In genomic region chrX:10871613-10872012, GRCm38 (mm10) we compare ENCODE assay signal across 19 mouse cellular contexts.
DNase-seq lines count a peak whose midpoint lies in the region; ATAC-seq and TF ChIP-seq lines count a peak whose summit lies in the region.
"Had no signal": no experiment of that assay in that cellular context is flagged by ENCODE, and none has a peak within 500 bp of the region (broad histone marks: within the 10 kb centered on the region; RNA-seq: fewer than 3 reads in every experiment).

No protein-coding gene starts in this region.

- H3K27me3 ChIP-seq in liver, adult 2 months (ENCODE audit: control insufficient read depth, insufficient read depth, low read length), result no peaks in the 10 kb centered on the region
- no peaks in the 10 kb centered on the region for H3K27me3 ChIP-seq in liver, embryonic 11.5 days (replicated peaks; ENCODE audit: control insufficient read depth, insufficient read depth, low read length)
- H3K27me3 ChIP-seq: forebrain, embryonic 12.5 days; midbrain, embryonic 12.5 days had no signal

- H3K4me2 ChIP-seq in liver, embryonic 11.5 days, result no peak overlapping the region
- H3K4me2 ChIP-seq: forebrain, embryonic 12.5 days; limb, embryonic 12.5 days; midbrain, embryonic 12.5 days had no signal

- ATAC-seq in liver, embryonic 11.5 days (replicated peaks; ENCODE audit: low FRiP score), result no peak
- no peak for ATAC-seq in CD4-positive, CD25-positive, alpha-beta regulatory T cell, adult 4 months
- ATAC-seq: hindbrain, embryonic 16.5 days; intestine, embryonic 16.5 days had no signal

- TF ChIP-seq POLR2A in liver, adult 2 months (IDR thresholded peaks at IDR 0.05; ENCODE audit: extremely low read depth, insufficient read depth, low read length), result no peak

- DNase-seq in heart, adult 8-10 months (ENCODE audit: low spot score), result peak; percentile 27
- DNase-seq in heart, postnatal 25 days (ENCODE audit: low spot score), result no peak
- DNase-seq in liver, adult 2 months (ENCODE audit: extremely low read depth, low read depth, low spot score), result peak; percentile 14
- no peak for DNase-seq in liver, embryonic 11.5 days (ENCODE audit: low spot score)
- peak; percentile 34 for DNase-seq in lung, postnatal 36 days
- no peak for DNase-seq in embryo, embryonic 9.5 days (ENCODE audit: extremely low spot score)
- DNase-seq: cerebellum, adult 8-10 months; gastrocnemius, postnatal 14 days; right cerebral cortex, adult 18-20 months; thymus, postnatal 25 days had no signal

- intact Hi-C loops in heart, postnatal 25 days (cut with DNase I), result no loop called here

- 66% methylated on average over 4 of the region's 4 CpGs for WGBS in liver, adult 2 months
- WGBS in liver, embryonic 11.5 days, result 54% methylated on average over 4 of the region's 4 CpGs

- no peak overlapping the region for H3K27ac ChIP-seq in liver, adult 2 months (replicated peaks; ENCODE audit: insufficient read depth, low read depth, low read length)
- H3K27ac ChIP-seq in liver, embryonic 11.5 days (ENCODE audit: low read depth, low read length), result no peak overlapping the region
- H3K27ac ChIP-seq: forebrain, embryonic 12.5 days; heart, embryonic 10.5 days; kidney, postnatal 0 days; limb, embryonic 12.5 days; liver, embryonic 14.5 days; midbrain, embryonic 12.5 days had no signal

- no peak overlapping the region for H3K4me3 ChIP-seq in liver, adult 2 months (ENCODE audit: insufficient read depth, low read depth, low read length)
- H3K4me3 ChIP-seq in liver, embryonic 11.5 days (ENCODE audit: low read depth, low read length), result no peak overlapping the region
- H3K4me3 ChIP-seq: forebrain, embryonic 12.5 days; heart, embryonic 10.5 days; limb, embryonic 12.5 days; midbrain, embryonic 12.5 days had no signal

- no peaks in the 10 kb centered on the region for H3K36me3 ChIP-seq in liver, adult 2 months (ENCODE audit: control insufficient read depth, insufficient read depth, low read length)
- H3K36me3 ChIP-seq in liver, embryonic 11.5 days (ENCODE audit: control insufficient read depth, insufficient read depth, low read length), result no peaks in the 10 kb centered on the region
- H3K36me3 ChIP-seq: forebrain, embryonic 12.5 days; heart, embryonic 10.5 days; limb, embryonic 12.5 days; midbrain, embryonic 12.5 days had no signal

- H3K9me3 ChIP-seq in liver, embryonic 11.5 days (ENCODE audit: control insufficient read depth, low read length), result no peaks in the 10 kb centered on the region
- H3K9me3 ChIP-seq: forebrain, embryonic 12.5 days; heart, embryonic 10.5 days; limb, embryonic 12.5 days; midbrain, embryonic 12.5 days had no signal

- no peaks in the 10 kb centered on the region for H3K4me1 ChIP-seq in liver, adult 2 months (ENCODE audit: control insufficient read depth, insufficient read depth, low read length)
- no peaks in the 10 kb centered on the region for H3K4me1 ChIP-seq in liver, embryonic 11.5 days (replicated peaks; ENCODE audit: control insufficient read depth, insufficient read depth, low read length)
- H3K4me1 ChIP-seq: forebrain, embryonic 12.5 days; heart, embryonic 10.5 days; limb, embryonic 12.5 days; midbrain, embryonic 12.5 days had no signal

- TF ChIP-seq CTCF in liver, adult 2 months (IDR thresholded peaks at IDR 0.05; ENCODE audit: low read depth, low read length), result no peak

- no peaks in the 10 kb centered on the region for H3K79me2 ChIP-seq in liver, adult 2 months (ENCODE audit: control insufficient read depth, insufficient read depth, low read length)

- H3K9ac ChIP-seq in liver, adult 2 months (ENCODE audit: low read depth, low read length), result no peak overlapping the region
- no peak overlapping the region for H3K9ac ChIP-seq in liver, embryonic 11.5 days (ENCODE audit: low read depth, low read length)
- H3K9ac ChIP-seq: forebrain, embryonic 12.5 days; limb, embryonic 12.5 days; liver, embryonic 14.5 days; midbrain, embryonic 12.5 days had no signal

Comparison
In these comparisons a context has a peak if more than half of its experiments do, and no peak if none do; other contexts are left out.
1. DNase-seq: peak in heart, adult 8-10 months (single experiment), liver, adult 2 months (single experiment) and lung, postnatal 36 days (single experiment); none in heart, postnatal 25 days (single experiment), liver, embryonic 11.5 days (single experiment) and embryo, embryonic 9.5 days (single experiment).